Mouse (Mus musculus): ENCODE data around the gene Chadl. TPM values are rescaled to one million over a fixed set of nuclear protein-coding genes. Genes with fewer than 3 reads are reported as not detected.
"Not testable (repeated sequence)": the region's sequence is repeated elsewhere in the genome, so short reads cannot be mapped to it uniquely, and the experiment has no call there.

The Chadl gene
- polyA plus RNA-seq, 1 experiment = 1.3 TPM

DNA sequence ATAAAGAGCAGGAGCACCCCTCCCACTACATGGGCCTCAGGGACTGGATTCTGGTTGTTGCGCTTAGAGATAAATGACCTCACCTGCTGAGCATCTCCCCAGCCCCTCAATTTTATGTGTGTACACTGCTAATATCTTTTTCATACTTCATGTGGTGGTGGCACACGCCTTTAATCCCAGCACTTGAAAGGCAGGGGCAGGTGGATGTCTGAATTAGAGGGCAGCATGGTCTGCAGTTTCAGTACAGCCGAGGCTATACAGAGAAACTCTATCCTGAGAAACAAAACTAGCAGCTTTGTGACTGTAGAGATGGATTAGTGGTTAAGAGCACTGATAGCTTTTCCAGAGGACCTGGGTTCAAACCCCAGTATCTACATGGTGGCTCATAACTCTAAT is 6.0 kb upstream of the Chadl start:
- Histone ChIP-seq H3K27me3 (ENCODE audit: control insufficient read depth, insufficient read depth, insufficient read length) (no peaks in the 10 kb centered on the region), H3K4me3 (no peak overlapping the region), H3K36me3 (ENCODE audit: control insufficient read depth, insufficient read depth) (peaks cover 45% of the 10 kb centered on the region), H3K79me2 (ENCODE audit: control insufficient read depth, insufficient read depth) (no peaks in the 10 kb centered on the region), H3K4me2 (ENCODE audit: low read depth) (no peak overlapping the region), H3ac (ENCODE audit: control insufficient read depth, insufficient read length) (no peak overlapping the region)
- TF ChIP-seq MYOD1 (IDR thresholded peaks at IDR 0.05; ENCODE audit: control insufficient read depth in 1 of 3, insufficient read length in 2 of 3, low read depth in 2 of 3) (peak; percentile 14 to 94 (median 85)), CEBPB (IDR thresholded peaks at IDR 0.05; ENCODE audit: insufficient read depth, poor library complexity, severe bottlenecking) (no peak)

DNA sequence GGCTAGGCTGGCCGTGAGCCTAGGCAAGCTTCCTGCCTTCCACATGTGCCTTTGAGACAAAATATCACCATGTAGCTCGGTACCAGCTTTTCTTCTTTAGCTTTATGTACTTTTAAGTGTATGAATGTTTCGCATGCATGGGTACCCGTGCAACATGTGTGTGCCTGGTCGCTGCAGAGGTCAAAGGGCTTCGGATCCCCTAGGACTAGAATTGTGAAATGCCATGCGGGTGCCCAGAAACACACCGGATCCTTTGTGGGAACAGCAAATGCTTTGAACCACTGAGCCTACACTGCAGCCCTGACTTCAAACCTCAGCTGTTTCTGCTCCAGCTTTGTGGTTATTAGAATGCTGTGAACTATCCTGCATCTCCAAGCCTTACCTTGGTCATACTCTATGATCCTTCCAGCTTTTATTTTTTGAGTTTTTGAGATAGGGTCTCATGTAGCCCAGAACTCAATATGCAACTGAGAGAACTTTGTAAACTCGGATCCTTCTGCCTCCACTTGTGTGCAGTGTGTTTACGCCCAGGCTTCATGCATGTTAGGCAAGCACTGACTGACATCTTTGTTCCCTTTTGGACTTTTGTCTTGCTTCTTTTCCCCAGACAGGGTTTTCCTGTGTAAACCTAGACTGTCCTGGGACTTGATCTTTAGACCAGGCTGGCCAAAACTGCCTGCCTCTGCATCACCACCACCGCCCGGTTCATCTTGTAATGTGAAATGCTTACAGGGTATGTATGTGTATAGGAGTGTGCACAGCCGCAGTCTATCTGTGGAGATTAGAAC is 5.4 kb upstream of the Chadl start:
- TF ChIP-seq POLR2AphosphoS2 (IDR thresholded peaks at IDR 0.05; ENCODE audit: insufficient read length, low read depth) = peak; percentile 30
- no peak for TF ChIP-seq TCF12 (IDR thresholded peaks at IDR 0.05; ENCODE audit: insufficient read depth, poor library complexity, severe bottlenecking)

DNA sequence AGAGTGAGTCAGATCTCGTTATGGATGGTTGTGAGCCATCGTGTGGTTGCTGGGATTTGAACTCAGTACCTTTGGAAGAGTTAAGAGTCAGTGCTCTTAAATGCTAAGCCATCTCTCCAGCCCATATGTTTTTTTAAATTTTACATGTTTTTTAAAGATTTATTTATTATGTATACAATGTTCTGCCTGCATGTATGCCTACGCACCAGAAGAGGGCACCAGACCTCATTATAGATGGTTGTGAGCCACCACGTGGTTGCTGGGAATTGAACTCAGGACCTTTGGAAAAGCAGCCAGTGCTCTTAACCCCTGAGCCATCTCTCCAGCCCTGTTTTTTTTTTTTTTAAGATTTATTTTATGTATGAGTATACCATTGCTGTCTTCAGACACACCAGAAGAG is 4.3 kb upstream of the Chadl start:
- H3K4me3 ChIP-seq; H3K4me2 ChIP-seq (ENCODE audit: low read depth); H3ac ChIP-seq (ENCODE audit: control insufficient read depth, insufficient read length); H3K79me2 ChIP-seq (ENCODE audit: control insufficient read depth, insufficient read depth); H3K27me3 ChIP-seq (ENCODE audit: control insufficient read depth, insufficient read depth, insufficient read length): not testable (repeated sequence)
- H3K36me3 ChIP-seq (ENCODE audit: control insufficient read depth, insufficient read depth) = peaks cover 31% of the 10 kb centered on the region

More for the DNA sequence above, 5.4 kb upstream of the Chadl start:
- no peak overlapping the region for H3K4me3 ChIP-seq
- peaks cover 39% of the 10 kb centered on the region for H3K36me3 ChIP-seq (ENCODE audit: control insufficient read depth, insufficient read depth)
- H3K4me2 ChIP-seq (ENCODE audit: low read depth) = no peak overlapping the region
- no peaks in the 10 kb centered on the region for H3K79me2 ChIP-seq (ENCODE audit: control insufficient read depth, insufficient read depth)
- H3ac ChIP-seq (ENCODE audit: control insufficient read depth, insufficient read length) = no peak overlapping the region
- H3K27me3 ChIP-seq (ENCODE audit: control insufficient read depth, insufficient read depth, insufficient read length) = no peaks in the 10 kb centered on the region

DNA sequence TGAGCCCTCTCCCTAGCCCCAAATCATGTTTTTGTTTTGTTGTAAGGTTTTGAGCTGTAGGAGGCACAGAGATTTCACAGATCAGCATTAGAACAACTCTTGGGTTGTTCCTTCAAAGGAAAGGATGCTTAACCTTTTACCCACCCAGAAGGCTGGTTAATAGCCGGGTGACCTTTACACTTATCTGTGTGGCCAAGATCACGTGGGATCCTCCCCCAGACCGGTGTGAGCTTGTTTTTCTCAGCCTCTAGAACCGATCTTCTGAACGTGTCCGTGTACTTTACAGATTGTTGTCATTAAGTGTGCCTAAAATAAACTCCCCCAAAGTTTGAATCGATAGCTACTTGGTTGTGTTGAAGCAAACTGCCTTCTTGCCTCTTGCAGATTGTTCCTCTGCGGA is 3.5 kb upstream of the Chadl start:
- no peak overlapping the region for H3K4me3 ChIP-seq
- no peak overlapping the region for H3ac ChIP-seq (ENCODE audit: control insufficient read depth, insufficient read length)
- no peak overlapping the region for H3K4me2 ChIP-seq (ENCODE audit: low read depth)
- H3K36me3 ChIP-seq (ENCODE audit: control insufficient read depth, insufficient read depth) = peaks cover 23% of the 10 kb centered on the region
- no peaks in the 10 kb centered on the region for H3K79me2 ChIP-seq (ENCODE audit: control insufficient read depth, insufficient read depth)
- no peak for TF ChIP-seq E2F4 (IDR thresholded peaks at IDR 0.05; ENCODE audit: insufficient read depth)
- no peak for TF ChIP-seq TCF12 (IDR thresholded peaks at IDR 0.05; ENCODE audit: insufficient read depth, poor library complexity, severe bottlenecking)
- no peak for TF ChIP-seq POLR2AphosphoS2 (IDR thresholded peaks at IDR 0.05; ENCODE audit: insufficient read length, low read depth)
- no peak for TF ChIP-seq MAX (IDR thresholded peaks at IDR 0.05; ENCODE audit: low read depth)
- no peak for TF ChIP-seq USF1 (IDR thresholded peaks at IDR 0.05; ENCODE audit: low read depth)
- no peak for TF ChIP-seq CEBPB (IDR thresholded peaks at IDR 0.05; ENCODE audit: insufficient read depth, poor library complexity, severe bottlenecking)
- no peaks in the 10 kb centered on the region for H3K27me3 ChIP-seq (ENCODE audit: control insufficient read depth, insufficient read depth, insufficient read length)

DNA sequence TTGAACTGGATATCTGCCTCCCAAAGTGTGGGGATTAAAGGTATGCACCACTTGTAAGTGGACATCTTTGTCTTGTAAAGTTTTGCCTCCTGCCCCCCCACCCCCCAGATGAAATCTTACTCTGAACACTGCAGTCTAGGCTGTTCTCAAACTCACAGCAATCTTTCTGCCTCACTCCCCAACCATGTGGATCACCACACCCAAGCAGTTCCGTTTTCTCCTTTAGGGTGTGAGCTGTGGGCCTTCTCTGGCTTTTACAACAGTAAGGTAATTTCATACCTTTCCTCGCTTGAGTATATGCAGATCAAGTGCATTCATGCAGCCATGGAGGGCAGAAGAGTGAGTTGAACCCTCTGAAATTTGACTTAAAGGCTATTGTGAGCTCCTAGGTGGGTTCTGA is 3.1 kb upstream of the Chadl start:
- TF ChIP-seq REST (IDR thresholded peaks at IDR 0.05; ENCODE audit: insufficient read depth, insufficient read length) = no peak
- no peak for TF ChIP-seq SRF (IDR thresholded peaks at IDR 0.05; ENCODE audit: control insufficient read depth, insufficient read length, low read depth)
- TF ChIP-seq TCF3 (IDR thresholded peaks at IDR 0.05; ENCODE audit: insufficient read length, low read depth) = no peak
- no peak for TF ChIP-seq E2F4 (IDR thresholded peaks at IDR 0.05; ENCODE audit: insufficient read depth)
- no peak for TF ChIP-seq MAX (IDR thresholded peaks at IDR 0.05; ENCODE audit: low read depth)
- no peak for TF ChIP-seq MYOG (IDR thresholded peaks at IDR 0.05; ENCODE audit: control insufficient read depth in 1 of 3, insufficient read depth in 1 of 3, insufficient read length in 2 of 3, low read depth in 2 of 3)
- no peak for TF ChIP-seq POLR2AphosphoS2 (IDR thresholded peaks at IDR 0.05; ENCODE audit: insufficient read length, low read depth)
- no peak for TF ChIP-seq TCF12 (IDR thresholded peaks at IDR 0.05; ENCODE audit: insufficient read depth, poor library complexity, severe bottlenecking)
- H3ac ChIP-seq (ENCODE audit: control insufficient read depth, insufficient read length) = no peak overlapping the region
- peaks cover 19% of the 10 kb centered on the region for H3K36me3 ChIP-seq (ENCODE audit: control insufficient read depth, insufficient read depth)
- H3K27me3 ChIP-seq (ENCODE audit: control insufficient read depth, insufficient read depth, insufficient read length) = no peaks in the 10 kb centered on the region
- no peaks in the 10 kb centered on the region for H3K79me2 ChIP-seq (ENCODE audit: control insufficient read depth, insufficient read depth)
- H3K4me3 ChIP-seq = no peak overlapping the region
- no peak overlapping the region for H3K4me2 ChIP-seq (ENCODE audit: low read depth)

DNA sequence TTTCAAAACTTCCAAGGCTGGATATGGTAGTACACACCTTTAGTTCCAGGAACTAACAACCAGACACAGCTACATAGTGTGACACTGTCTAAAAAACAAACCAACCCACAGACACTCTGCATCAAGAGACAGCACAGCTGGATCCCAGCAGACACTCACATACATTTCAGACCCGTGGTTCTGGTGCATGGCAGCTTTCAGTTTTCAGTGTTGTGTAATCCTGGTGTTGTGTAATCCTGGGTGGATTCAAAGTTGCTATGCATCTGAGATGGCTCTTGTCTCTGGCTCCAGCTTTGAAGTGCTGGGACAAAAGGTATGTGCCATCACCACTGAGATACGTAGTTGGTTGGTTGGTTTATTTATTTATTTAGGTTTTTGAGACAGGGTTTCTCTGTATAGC is 1.4 kb upstream of the Chadl start:
- peaks cover 12% of the 10 kb centered on the region for H3K27me3 ChIP-seq (ENCODE audit: control insufficient read depth, insufficient read depth, insufficient read length)

More for the DNA sequence above, 1.4 kb upstream of the Chadl start:
- Histone ChIP-seq H3K4me3 (no peak overlapping the region), H3K36me3 (ENCODE audit: control insufficient read depth, insufficient read depth) (peaks cover 6% of the 10 kb centered on the region), H3ac (ENCODE audit: control insufficient read depth, insufficient read length) (no peak overlapping the region), H3K79me2 (ENCODE audit: control insufficient read depth, insufficient read depth) (no peaks in the 10 kb centered on the region), H3K4me2 (ENCODE audit: low read depth) (no peak overlapping the region)
- TF ChIP-seq MYOG (IDR thresholded peaks at IDR 0.05; ENCODE audit: control insufficient read depth in 1 of 3, insufficient read depth in 1 of 3, insufficient read length in 2 of 3, low read depth in 2 of 3) (no peak), TCF3 (IDR thresholded peaks at IDR 0.05; ENCODE audit: insufficient read length, low read depth) (no peak), MYOD1 (IDR thresholded peaks at IDR 0.05; ENCODE audit: control insufficient read depth in 1 of 3, insufficient read length in 2 of 3, low read depth in 2 of 3) (no peak), CEBPB (IDR thresholded peaks at IDR 0.05; ENCODE audit: insufficient read depth, poor library complexity, severe bottlenecking) (peak; percentile 57)
